Mouse (Mus musculus) erythroblast, embryonic 14.5 days (primary cell): ENCODE data around the gene Kpna1.

Source experiments
- GATA1 ChIP-seq: IDR thresholded peaks from 2 replicates; pipeline ENCODE4 v1.6.1; 2012; ENCODE audit warnings: low read length, inconsistent platforms, mixed read lengths
- TAL1 ChIP-seq: IDR thresholded peaks from 3 replicates; pipeline ENCODE4 v1.6.1; 2012; ENCODE audit warnings: low read length, inconsistent platforms, mixed read lengths

GRCm38 (mm10) chr16:35932179-35933055 is 46.1 kb upstream of the Kpna1 start:
- no peak for TF ChIP-seq TAL1
- no peak for TF ChIP-seq GATA1
